Comparison of ENCODE assay signal across 10 mouse cellular contexts in the genomic region with DNA sequence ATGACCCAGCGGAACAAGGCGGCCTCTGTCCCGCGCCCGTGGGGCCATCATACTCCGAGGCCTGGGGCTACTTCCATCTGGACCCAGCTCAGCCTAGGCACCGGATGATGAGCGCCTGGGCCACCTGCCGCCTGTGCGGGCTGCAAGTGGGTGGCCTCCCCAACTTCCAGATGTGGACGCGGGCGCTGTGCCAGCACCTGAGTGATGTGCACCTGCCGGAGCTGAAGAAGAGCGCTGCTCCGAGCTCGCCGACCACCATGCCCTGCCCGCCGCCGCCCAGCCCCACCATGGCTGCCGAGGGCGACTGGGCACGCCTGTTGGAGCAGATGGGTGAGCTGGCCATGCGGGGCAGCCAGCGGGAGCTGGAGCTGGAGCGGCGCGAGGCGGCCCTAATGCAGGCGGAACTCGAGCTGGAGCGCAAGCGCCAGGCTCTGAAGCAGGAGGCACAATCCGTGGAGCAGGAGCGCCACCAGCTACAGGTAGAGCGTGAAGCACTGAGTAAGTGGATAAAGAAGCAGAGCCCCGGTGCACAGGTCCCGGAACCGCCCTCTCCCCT. TPM values are rescaled to one million over a fixed set of nuclear protein-coding genes. Genes with fewer than 3 reads are reported as not detected.
DNase-seq lines count a peak whose midpoint lies in the region; ATAC-seq and TF ChIP-seq lines count a peak whose summit lies in the region.
"Had no signal": no experiment of that assay in that cellular context is flagged by ENCODE, and none has a peak within 500 bp of the region (broad histone marks: within the 10 kb centered on the region; RNA-seq: fewer than 3 reads in every experiment).

No protein-coding gene starts in this region.

- peak overlapping the region; percentile 11; the same call in 1 of the 2 replicates for H3K4me3 ChIP-seq in left cerebral cortex, adult 2 months
- peak overlapping the region; percentile 32 for H3K4me3 ChIP-seq in cerebellum, adult 2 months (replicated peaks; ENCODE audit: insufficient read depth, low read depth, low read length)
- peak overlapping the region; percentile 15; the same call in 1 of the 2 replicates for H3K4me3 ChIP-seq in hindbrain, embryonic 14.5 days (replicated peaks; ENCODE audit: low read length)
- H3K4me3 ChIP-seq: heart, adult 2 months had no signal

- intact Hi-C loops in left cerebral cortex, adult 2 months (cut with DNase I), result no loop called here

- 54% methylated on average over 40 of the region's 40 CpGs for WGBS in cerebellum, adult 2 months
- 60% methylated on average over 40 of the region's 40 CpGs for WGBS in hindbrain, embryonic 14.5 days

- no peak for DNase-seq in left cerebral cortex, adult 2 months (ENCODE audit: extremely low spot score in 1 of 2, low spot score in 2 of 2)
- DNase-seq in left cerebral cortex, adult 9 months (ENCODE audit: low spot score in 2 of 2), result no peak
- DNase-seq in cerebellum, adult 2 months, result peak; percentile 82 to 84
- DNase-seq in hindbrain, embryonic 14.5 days (ENCODE audit: low spot score), result no peak
- peak; percentile 39 for DNase-seq in right cerebral cortex, postnatal 25 days
- no peak for DNase-seq in natural killer cell, adult 2 months (ENCODE audit: low spot score in 2 of 2)
- no peak for DNase-seq in lung, postnatal 25 days (ENCODE audit: low spot score)
- DNase-seq in spleen, adult 18-20 months, result no peak
- DNase-seq: heart, adult 2 months had no signal

- H3K27ac ChIP-seq in left cerebral cortex, adult 2 months, result no peak overlapping the region
- H3K27ac ChIP-seq in cerebellum, adult 2 months (ENCODE audit: insufficient read depth, low read length), result no peak overlapping the region; the same call in 1 of the 2 replicates
- H3K27ac ChIP-seq in hindbrain, embryonic 14.5 days, result no peak overlapping the region
- H3K27ac ChIP-seq: heart, adult 2 months had no signal

- TF ChIP-seq CTCF in left cerebral cortex, adult 2 months (IDR thresholded peaks at IDR 0.05), result no peak; the same call in 1 of the 2 replicates
- TF ChIP-seq CTCF in cerebellum, adult 2 months (IDR thresholded peaks at IDR 0.05; ENCODE audit: borderline replicate concordance, insufficient read depth, low read depth, low read length), result peak; percentile 50; the same call in 1 of the 2 replicates

- H3K4me1 ChIP-seq in cerebellum, adult 2 months (ENCODE audit: control insufficient read depth, insufficient read depth, low read length), result no peaks in the 10 kb centered on the region
- no peaks in the 10 kb centered on the region for H3K4me1 ChIP-seq in hindbrain, embryonic 14.5 days (replicated peaks; ENCODE audit: control insufficient read depth, insufficient read depth, low read length)

- peaks cover 8% of the 10 kb centered on the region for H3K9me3 ChIP-seq in hindbrain, embryonic 14.5 days (ENCODE audit: control insufficient read depth, low read length)
- H3K9me3 ChIP-seq: G1E had no signal

- no peak overlapping the region for H3K9ac ChIP-seq in hindbrain, embryonic 14.5 days

- H3K27me3 ChIP-seq in cerebellum, adult 2 months (ENCODE audit: control insufficient read depth, insufficient read depth, low read length), result no peaks in the 10 kb centered on the region
- H3K27me3 ChIP-seq in hindbrain, embryonic 14.5 days (ENCODE audit: control insufficient read depth, insufficient read depth, low read length), result no peaks in the 10 kb centered on the region

- TF ChIP-seq POLR2A in cerebellum, adult 2 months (IDR thresholded peaks at IDR 0.05; ENCODE audit: borderline replicate concordance, insufficient read depth, low read length), result no peak

- peaks cover 34% of the 10 kb centered on the region for H3K36me3 ChIP-seq in hindbrain, embryonic 14.5 days (replicated peaks; ENCODE audit: control insufficient read depth, insufficient read depth)
- H3K36me3 ChIP-seq: G1E had no signal

- peak overlapping the region; percentile 37 for H3K4me2 ChIP-seq in hindbrain, embryonic 14.5 days (replicated peaks)

- peak; percentile 59; the same call in 1 of the 2 replicates for ATAC-seq in hindbrain, embryonic 14.5 days (ENCODE audit: low FRiP score)

RNA-seq across cellular contexts. Expression of gene Zbed3, which starts 12.8 kb away (rescaled TPM):
- total RNA-seq in left cerebral cortex, adult 2 months (2021), result 10 to 100 TPM; 12.7 to 16.0 TPM
- polyA plus RNA-seq in cerebellum, adult 2 months (2012; rRNA removed), result 15.6 and 17.4 TPM in 2 replicates
- 31.9 and 37.5 TPM in 2 replicates for polyA plus RNA-seq in hindbrain, embryonic 14.5 days (2014; fragmentation: Nextera tagmentation; extraction: Ambion mirVana)
- polyA plus RNA-seq: G1E had no signal

RNA-seq across cellular contexts. Expression of gene Aggf1, which starts 39.0 kb away (rescaled TPM):
- total RNA-seq in left cerebral cortex, adult 2 months (2021), result 10 to 100 TPM; 50.9 to 51.1 TPM
- 39.9 and 40.5 TPM in 2 replicates for polyA plus RNA-seq in cerebellum, adult 2 months (2012; rRNA removed)
- polyA plus RNA-seq in hindbrain, embryonic 14.5 days (2014; fragmentation: Nextera tagmentation; extraction: Ambion mirVana), result 34.6 and 41.7 TPM in 2 replicates

Comparison
In these comparisons a context has a peak if more than half of its experiments do, and no peak if none do; other contexts are left out.
1. DNase-seq: peak in cerebellum, adult 2 months (2 of 2) and right cerebral cortex, postnatal 25 days (single experiment); none in left cerebral cortex, adult 2 months (0 of 2), left cerebral cortex, adult 9 months (0 of 2), hindbrain, embryonic 14.5 days (single experiment), natural killer cell, adult 2 months (0 of 2), lung, postnatal 25 days (single experiment) and spleen, adult 18-20 months (0 of 2).
2. Peak in every context shown above with its lines, with median percentiles within 50 percentile points of each other: H3K4me3 ChIP-seq.